Mouse (Mus musculus) bone marrow macrophage, adult 2 months (primary cell): ENCODE measurements at regions not wholly inside any gene's neighbourhood (a gene's known extent, or its start where the extent isn't known, plus 50 kb on each side); places are given as distances from the start of the nearest gene placed in this dataset.

ENCODE experiments used
- CTCF ChIP-seq: IDR thresholded peaks from 2 replicates; pipeline ENCODE4 v1.5.1; 2012; ENCODE audit warnings: low read depth, mild to moderate bottlenecking, low read length, moderate library complexity
- POLR2A ChIP-seq: IDR thresholded peaks from 2 replicates; pipeline ENCODE4 v1.6.1; 2012; ENCODE audit warnings: mild to moderate bottlenecking, low read depth, low read length, borderline replicate concordance

DNA sequence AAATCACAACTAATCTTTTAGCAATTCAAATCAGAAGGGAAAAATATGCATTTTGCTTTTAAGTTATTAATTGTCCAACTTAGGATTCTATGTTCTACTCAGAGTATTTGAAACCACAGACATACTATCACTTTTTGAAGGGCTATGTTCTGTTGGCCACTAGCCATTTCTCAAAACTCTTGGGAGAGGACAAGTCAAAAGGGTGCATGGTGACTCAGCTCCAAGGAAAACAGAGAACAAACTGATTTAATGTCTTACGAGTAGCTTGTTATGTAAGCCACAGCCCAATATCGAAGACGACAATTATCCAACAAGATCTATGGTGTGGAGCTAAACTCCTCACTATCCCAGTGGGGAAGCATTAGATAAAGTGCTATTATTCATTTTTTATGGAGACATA, 247.6 kb downstream of the Kcnj2 start:
- TF ChIP-seq CTCF (no peak), POLR2A (no peak)
